ENCODE assay signal across 11 mouse cellular contexts in the genomic region with DNA sequence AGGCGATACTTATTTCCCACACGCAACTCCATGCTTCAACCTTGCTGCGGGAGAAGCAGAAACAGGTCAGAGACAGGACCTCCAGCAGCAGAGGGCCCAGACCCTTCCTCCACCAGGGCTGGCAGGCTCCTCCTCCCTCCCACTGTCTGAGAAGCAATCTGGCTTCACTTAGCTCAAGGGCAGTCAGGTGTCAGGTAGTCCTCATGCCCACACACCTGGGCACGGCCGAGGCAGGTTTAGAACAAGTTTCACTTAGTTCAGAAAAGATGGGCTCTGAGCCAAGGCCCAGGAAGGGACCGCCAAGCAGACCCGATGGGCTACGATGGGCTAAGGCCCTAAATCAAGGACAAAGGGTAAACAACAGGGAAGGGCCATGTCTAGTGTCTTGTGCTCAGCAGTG. TPM values are rescaled to one million over a fixed set of nuclear protein-coding genes. Genes with fewer than 3 reads are reported as not detected.
DNase-seq lines count a peak whose midpoint lies in the region; ATAC-seq and TF ChIP-seq lines count a peak whose summit lies in the region.
"Had no signal": no experiment of that assay in that cellular context is flagged by ENCODE, and none has a peak within 500 bp of the region (broad histone marks: within the 10 kb centered on the region; RNA-seq: fewer than 3 reads in every experiment).

No protein-coding gene starts in this region.

- H3K9ac ChIP-seq in kidney, embryonic 16.5 days (replicated peaks; ENCODE audit: low read length), result peak overlapping the region; percentile 23; the same call in 1 of the 2 replicates
- H3K9ac ChIP-seq in embryonic facial prominence, embryonic 13.5 days, result peak overlapping the region; percentile 98
- H3K9ac ChIP-seq in heart, postnatal 0 days (replicated peaks; ENCODE audit: low read depth, low read length), result no peak overlapping the region
- peak overlapping the region; percentile 18; the same call in 1 of the 2 replicates for H3K9ac ChIP-seq in midbrain, embryonic 16.5 days (ENCODE audit: low read depth, low read length)

- no peak overlapping the region for H3K4me3 ChIP-seq in kidney, embryonic 16.5 days (ENCODE audit: low read length)
- H3K4me3 ChIP-seq in embryonic facial prominence, embryonic 13.5 days, result no peak overlapping the region
- H3K4me3 ChIP-seq in heart, postnatal 0 days (ENCODE audit: low read depth, low read length), result no peak overlapping the region
- no peak overlapping the region for H3K4me3 ChIP-seq in midbrain, embryonic 16.5 days (ENCODE audit: low read depth, low read length)

- TF ChIP-seq EP300 in heart, postnatal 0 days (IDR thresholded peaks at IDR 0.05; ENCODE audit: low read depth), result no peak

- no peak for TF ChIP-seq CTCF in heart, postnatal 0 days (IDR thresholded peaks at IDR 0.05; ENCODE audit: low read depth)

- ATAC-seq in kidney, embryonic 16.5 days (ENCODE audit: low FRiP score, low TSS enrichment), result no peak
- no peak for ATAC-seq in embryonic facial prominence, embryonic 13.5 days (ENCODE audit: insufficient number of reproducible peaks, insufficient read depth, low FRiP score, low TSS enrichment, low read depth)
- no peak for ATAC-seq in heart, postnatal 0 days (ENCODE audit: insufficient read depth, low read depth)
- ATAC-seq in midbrain, embryonic 16.5 days, result no peak

- WGBS in kidney, embryonic 16.5 days, result 50% methylated on average over 8 of the region's 8 CpGs
- WGBS in embryonic facial prominence, embryonic 13.5 days, result 63% methylated on average over 8 of the region's 8 CpGs
- 48% methylated on average over 8 of the region's 8 CpGs for WGBS in heart, postnatal 0 days
- WGBS in midbrain, embryonic 16.5 days, result 74% methylated on average over 8 of the region's 8 CpGs

- H3K4me2 ChIP-seq in kidney, embryonic 16.5 days (replicated peaks; ENCODE audit: low read depth, low read length), result no peak overlapping the region
- H3K4me2 ChIP-seq in embryonic facial prominence, embryonic 13.5 days, result peak overlapping the region; percentile 86
- peak overlapping the region; percentile 92; the same call in 1 of the 2 replicates for H3K4me2 ChIP-seq in heart, postnatal 0 days (ENCODE audit: low read depth, low read length)
- H3K4me2 ChIP-seq in midbrain, embryonic 16.5 days (ENCODE audit: low read length), result peak overlapping the region; percentile 99; the same call in 1 of the 2 replicates

- no peaks in the 10 kb centered on the region for H3K27me3 ChIP-seq in kidney, embryonic 16.5 days (ENCODE audit: insufficient read depth, low read length)
- no peaks in the 10 kb centered on the region for H3K27me3 ChIP-seq in embryonic facial prominence, embryonic 13.5 days
- no peaks in the 10 kb centered on the region for H3K27me3 ChIP-seq in heart, postnatal 0 days (ENCODE audit: control insufficient read depth, insufficient read depth, low read length)
- H3K27me3 ChIP-seq in midbrain, embryonic 16.5 days (ENCODE audit: control insufficient read depth, insufficient read depth, low read depth, low read length), result no peaks in the 10 kb centered on the region

- H3K27ac ChIP-seq in kidney, embryonic 16.5 days (ENCODE audit: low read length), result 0 out of 2 replicates have a peak overlapping the region, but pooled peaks have one; percentile 1
- H3K27ac ChIP-seq in embryonic facial prominence, embryonic 13.5 days, result peak overlapping the region; percentile 40
- peak overlapping the region; percentile 49 for H3K27ac ChIP-seq in heart, postnatal 0 days (ENCODE audit: low read depth)
- H3K27ac ChIP-seq in midbrain, embryonic 16.5 days (ENCODE audit: low read length), result no peak overlapping the region
- H3K27ac ChIP-seq: macrophage had no signal

- DNase-seq in kidney, postnatal 14 days, result no peak
- no peak for DNase-seq in heart, postnatal 0 days (ENCODE audit: low spot score)
- no peak for DNase-seq in MN1 (ENCODE audit: low spot score)
- DNase-seq in thymus, postnatal 10 days (ENCODE audit: low spot score in 2 of 2), result no peak
- no peak for DNase-seq in T-cell, adult 2 months (ENCODE audit: low spot score)
- DNase-seq: right cerebral cortex, postnatal 14 days; thymus, postnatal 4 days had no signal

- H3K4me1 ChIP-seq in kidney, embryonic 16.5 days (ENCODE audit: insufficient read depth, low read length), result peaks cover 71% of the 10 kb centered on the region
- H3K4me1 ChIP-seq in embryonic facial prominence, embryonic 13.5 days, result peaks cover 63% of the 10 kb centered on the region
- H3K4me1 ChIP-seq in heart, postnatal 0 days (ENCODE audit: control insufficient read depth, insufficient read depth), result peaks cover 80% of the 10 kb centered on the region
- peaks cover 66% of the 10 kb centered on the region for H3K4me1 ChIP-seq in midbrain, embryonic 16.5 days (ENCODE audit: control insufficient read depth, insufficient read depth, low read length)

- H3K9me3 ChIP-seq in kidney, embryonic 16.5 days (ENCODE audit: low read length), result no peaks in the 10 kb centered on the region
- H3K9me3 ChIP-seq in embryonic facial prominence, embryonic 13.5 days, result no peaks in the 10 kb centered on the region
- no peaks in the 10 kb centered on the region for H3K9me3 ChIP-seq in heart, postnatal 0 days (replicated peaks; ENCODE audit: control insufficient read depth, low read length)
- no peaks in the 10 kb centered on the region for H3K9me3 ChIP-seq in midbrain, embryonic 16.5 days (replicated peaks; ENCODE audit: control insufficient read depth, low read length, poor library complexity, severe bottlenecking)

- H3K36me3 ChIP-seq in kidney, embryonic 16.5 days (ENCODE audit: insufficient read depth, low read length), result peaks cover 29% of the 10 kb centered on the region
- H3K36me3 ChIP-seq in embryonic facial prominence, embryonic 13.5 days, result peaks cover 52% of the 10 kb centered on the region
- peaks cover 26% of the 10 kb centered on the region for H3K36me3 ChIP-seq in heart, postnatal 0 days (replicated peaks; ENCODE audit: control insufficient read depth, insufficient read depth, low read length)
- peaks cover 16% of the 10 kb centered on the region; the same call in 1 of the 2 replicates for H3K36me3 ChIP-seq in midbrain, embryonic 16.5 days (ENCODE audit: control insufficient read depth, insufficient read depth, low read length)

RNA-seq across cellular contexts. Expression of gene Csnk1e, which starts 16.6 kb away (rescaled TPM):
- 66.0 and 71.5 TPM in 2 replicates for polyA plus RNA-seq in kidney, embryonic 16.5 days (2015; fragmentation: Nextera tagmentation; extraction: Ambion mirVana)
- 100 and 112 TPM in 2 replicates for polyA plus RNA-seq in embryonic facial prominence, embryonic 13.5 days (2015; fragmentation: Nextera tagmentation; extraction: Ambion mirVana)
- 167 and 193 TPM in 2 replicates for total RNA-seq in heart, postnatal 0 days (2014; rRNA removed; ENCODE audit: low replicate concordance)
- polyA plus RNA-seq in heart, postnatal 0 days (2015; fragmentation: Nextera tagmentation; extraction: Ambion mirVana), result 55.5 and 61.5 TPM in 2 replicates
- 193 and 218 TPM in 2 replicates for polyA plus RNA-seq in midbrain, embryonic 16.5 days (2015; fragmentation: Nextera tagmentation; extraction: Ambion mirVana)

RNA-seq across cellular contexts. Expression of gene Tmem184b, which starts 35.4 kb away (rescaled TPM):
- polyA plus RNA-seq in kidney, embryonic 16.5 days (2015; fragmentation: Nextera tagmentation; extraction: Ambion mirVana), result 75.0 and 80.5 TPM in 2 replicates
- 67.1 and 72.0 TPM in 2 replicates for polyA plus RNA-seq in embryonic facial prominence, embryonic 13.5 days (2015; fragmentation: Nextera tagmentation; extraction: Ambion mirVana)
- total RNA-seq in heart, postnatal 0 days (2014; rRNA removed; ENCODE audit: low replicate concordance), result 70.6 and 111 TPM in 2 replicates
- 31.8 and 32.7 TPM in 2 replicates for polyA plus RNA-seq in heart, postnatal 0 days (2015; fragmentation: Nextera tagmentation; extraction: Ambion mirVana)
- 42.5 and 43.2 TPM in 2 replicates for polyA plus RNA-seq in midbrain, embryonic 16.5 days (2015; fragmentation: Nextera tagmentation; extraction: Ambion mirVana)
